Mouse (Mus musculus): ENCODE results near the gene Afg1l.

Gene Afg1l

GRCm38 (mm10) chr10:42297954-42298353, 180.4 kb downstream of the Afg1l start:
- DNase-seq (ENCODE audit: low read depth, low spot score), result no peak

GRCm38 (mm10) chr10:42297109-42297508, 181.3 kb downstream of the Afg1l start:
- DNase-seq (ENCODE audit: low read depth, low spot score), result no peak

GRCm38 (mm10) chr10:42296559-42296958, 181.8 kb downstream of the Afg1l start:
- DNase-seq (ENCODE audit: low read depth, low spot score), result no peak

GRCm38 (mm10) chr10:42295028-42295427, 183.3 kb downstream of the Afg1l start:
- DNase-seq (ENCODE audit: low read depth, low spot score), result peak; percentile 57

- no peak for DNase-seq (ENCODE audit: low read depth, low spot score)
Measured at GRCm38 (mm10) chr10:42294392-42294791, 184.0 kb downstream of the Afg1l start.

- DNase-seq (ENCODE audit: low read depth, low spot score), result no peak
Measured at GRCm38 (mm10) chr10:42293877-42294276, 184.5 kb downstream of the Afg1l start.

GRCm38 (mm10) chr10:42291360-42291759, 187.0 kb downstream of the Afg1l start:
- peak; percentile 21 for DNase-seq (ENCODE audit: low read depth, low spot score)

- no peak for DNase-seq (ENCODE audit: low read depth, low spot score)
Measured at GRCm38 (mm10) chr10:42287666-42288065, 190.7 kb downstream of the Afg1l start.

- no peak for DNase-seq (ENCODE audit: low read depth, low spot score)
Measured at GRCm38 (mm10) chr10:42278307-42278850, 200.0 kb downstream of the Afg1l start.

GRCm38 (mm10) chr10:42277476-42278306, 200.7 kb downstream of the Afg1l start:
- DNase-seq (ENCODE audit: low read depth, low spot score), result peak; percentile 98

- peak; percentile 92 for DNase-seq (ENCODE audit: low read depth, low spot score)
Measured at GRCm38 (mm10) chr10:42276507-42277345, 201.6 kb downstream of the Afg1l start, which contains the start of gene Foxo3. TSS of gene Foxo3 (minus strand) at chr10:42276755.

GRCm38 (mm10) chr10:42275871-42276501, 202.4 kb downstream of the Afg1l start:
- DNase-seq (ENCODE audit: low read depth, low spot score), result peak; percentile 62

- no peak for DNase-seq (ENCODE audit: low read depth, low spot score)
Measured at GRCm38 (mm10) chr10:42275401-42275870, 202.9 kb downstream of the Afg1l start.

GRCm38 (mm10) chr10:42274712-42275400, 203.5 kb downstream of the Afg1l start:
- no peak for DNase-seq (ENCODE audit: low read depth, low spot score)

GRCm38 (mm10) chr10:42273760-42274691, 204.3 kb downstream of the Afg1l start:
- DNase-seq (ENCODE audit: low read depth, low spot score), result peak; percentile 27

- no peak for DNase-seq (ENCODE audit: low read depth, low spot score)
Measured at GRCm38 (mm10) chr10:42273403-42273759, 205.0 kb downstream of the Afg1l start.

- no peak for DNase-seq (ENCODE audit: low read depth, low spot score)
Measured at GRCm38 (mm10) chr10:42271454-42272230, 206.7 kb downstream of the Afg1l start.

- DNase-seq (ENCODE audit: low read depth, low spot score), result peak; percentile 54
Measured at GRCm38 (mm10) chr10:42270277-42271083, 207.9 kb downstream of the Afg1l start.

Measured in skeletal muscle tissue, adult 2 months (tissue).